Mouse (Mus musculus) kidney, adult 11 months (tissue): ENCODE data around the gene Prpf38b.

Source experiments
- DNase-seq: peaks from one replicate; pipeline ENCODE4 v3.0.0; 2022

Prpf38b gene

DNA sequence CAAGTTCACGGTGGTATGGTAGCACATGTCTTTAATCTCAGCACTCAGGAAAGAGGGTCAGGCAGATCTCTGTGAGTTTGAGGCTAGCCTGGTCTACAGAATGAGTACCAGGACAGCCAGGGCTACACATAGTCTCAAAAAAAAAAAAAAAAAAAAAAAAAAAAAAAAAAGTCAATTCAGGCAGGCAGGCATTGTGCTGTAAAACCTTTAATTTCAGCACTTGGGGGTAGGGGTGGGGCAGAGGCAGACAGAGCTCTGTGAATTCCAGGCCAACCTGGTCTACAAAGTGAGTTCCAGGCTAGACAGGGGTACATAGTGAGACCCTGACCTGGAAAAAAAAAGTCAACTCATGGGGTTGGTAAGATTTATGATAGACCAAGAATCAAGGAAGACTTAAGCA, 53.8 kb downstream of the Prpf38b start:
- no peak for DNase-seq

GRCm38 (mm10) chr3:108857124-108857470, 54.4 kb downstream of the Prpf38b start:
- no peak for DNase-seq

DNA sequence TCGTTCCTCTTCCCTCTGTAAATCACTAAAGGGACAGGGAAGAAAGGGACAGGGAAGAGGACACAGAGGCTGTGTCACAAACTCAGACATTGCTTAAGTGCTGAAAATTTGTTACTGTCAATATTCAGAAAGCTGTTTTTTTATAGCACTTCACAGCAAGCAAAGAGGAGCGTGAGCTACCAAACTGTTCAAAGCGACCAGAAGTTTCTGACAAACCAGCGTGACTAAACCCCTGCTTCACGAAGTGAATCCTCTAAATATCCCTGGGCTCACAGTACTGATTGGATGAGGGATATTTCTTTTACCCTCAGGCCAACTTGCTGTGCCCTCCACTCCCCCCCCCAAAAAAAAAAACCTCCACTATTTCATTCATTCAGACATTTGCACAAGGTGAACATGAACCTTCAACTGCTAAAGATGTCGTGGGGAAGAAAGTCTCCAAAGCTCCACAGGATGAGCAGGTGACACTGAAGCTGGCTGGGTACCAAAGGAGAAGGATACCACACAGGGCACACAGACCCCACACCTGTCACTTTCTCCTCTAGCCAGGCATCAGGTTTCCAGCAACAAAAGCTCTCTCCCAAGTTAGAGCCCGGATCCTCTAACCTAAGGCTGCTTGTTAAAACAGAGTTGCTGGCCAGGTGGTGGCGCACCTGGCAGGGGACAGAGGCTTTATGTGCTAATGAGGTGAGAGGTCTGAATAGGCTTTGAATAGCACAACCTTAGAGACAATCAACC, 55.0 kb downstream of the Prpf38b start:
- DNase-seq: peak; percentile 38

GRCm38 (mm10) chr3:108855864-108856263, 55.7 kb downstream of the Prpf38b start:
- no peak for DNase-seq

- DNase-seq: no peak
These were observed 56.2 kb downstream of the Prpf38b start for GRCm38 (mm10) chr3:108855371-108855770.

DNA sequence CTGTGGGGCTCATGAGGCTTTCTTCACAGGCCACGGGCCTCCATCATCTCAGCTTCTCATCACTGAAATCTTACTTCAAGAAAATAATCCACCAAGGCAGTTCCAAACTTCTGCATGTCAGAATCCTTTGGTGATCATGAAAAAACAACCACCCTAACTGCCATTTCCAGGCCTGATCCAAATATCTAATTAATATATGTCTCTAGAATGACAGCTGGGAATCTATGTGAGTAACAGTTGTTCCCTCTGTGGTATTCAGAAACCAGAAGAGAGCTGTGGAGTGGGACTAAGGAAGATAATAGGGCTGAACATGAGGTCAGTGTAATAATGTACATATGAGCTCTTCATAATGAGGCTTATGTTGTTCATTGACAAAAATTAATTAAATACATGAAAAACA, 58.3 kb downstream of the Prpf38b start:
- no peak for DNase-seq
